Mouse (Mus musculus) MEL (cell line): Measurements from ENCODE around the gene Prss33. TPM values are rescaled to one million over a fixed set of nuclear protein-coding genes. Genes with fewer than 3 reads are reported as not detected.

ENCODE experiments used
- DNase-seq: peaks from one replicate; pipeline ENCODE4 v3.0.0; 2011; ENCODE audit warnings: low read depth, low spot score
- H3K27ac ChIP-seq: 2 replicates; pipeline ENCODE4 v1.5.1; 2012; ENCODE audit warnings: low read depth, mild to moderate bottlenecking, control low read depth, low read length, moderate library complexity; ENCODE audit not compliant: control insufficient read depth
- H3K27me3 ChIP-seq, 2 experiments: fragments of 150-350 bp in 1 of 2; sonication (generic) in 1 of 2; 2 replicates each; pipeline ENCODE4 v1.6.1; 2012; ENCODE audit warnings: low read length in 2 of 2, mild to moderate bottlenecking in 2 of 2, improper control_type of control experiment in 1 of 2, moderate library complexity in 1 of 2; ENCODE audit not compliant: insufficient read depth in 2 of 2, control insufficient read depth in 1 of 2
- H3K36me3 ChIP-seq, 2 experiments: 2 replicates each; pipeline ENCODE4 v1.6.1; 2012 to 2014; ENCODE audit warnings: low read length in 2 of 2, improper control_type of control experiment in 1 of 2, inconsistent platforms in 1 of 2, mild to moderate bottlenecking in 1 of 2; ENCODE audit not compliant: insufficient read depth in 2 of 2, control insufficient read depth in 1 of 2
- H3K4me1 ChIP-seq, 2 experiments: fragments of 150-350 bp in 1 of 2; sonication (generic) in 1 of 2; 2 replicates each; pipeline ENCODE4 v1.6.1; 2012; ENCODE audit warnings: low read length in 2 of 2, improper control_type of control experiment in 1 of 2, mild to moderate bottlenecking in 1 of 2; ENCODE audit not compliant: insufficient read depth in 2 of 2, control insufficient read depth in 1 of 2
- H3K4me3 ChIP-seq, 2 experiments: fragments of 150-350 bp in 1 of 2; sonication (generic) in 1 of 2; 2 replicates each; pipeline ENCODE4 v1.5.1; 2012; ENCODE audit warnings: low read depth in 2 of 2, low read length in 2 of 2, mild to moderate bottlenecking in 2 of 2, moderate library complexity in 2 of 2, control low read depth in 1 of 2, improper control_type of control experiment in 1 of 2; ENCODE audit not compliant: control insufficient read depth in 1 of 2, insufficient read depth in 1 of 2
- H3K79me2 ChIP-seq: 2 replicates; pipeline ENCODE4 v1.6.1; 2012; ENCODE audit warnings: mild to moderate bottlenecking, low read length, moderate library complexity; ENCODE audit not compliant: control insufficient read depth, poor library complexity, insufficient read depth
- H3K9ac ChIP-seq: 2 replicates; pipeline ENCODE4 v1.6.1; 2012; ENCODE audit warnings: low read depth, mild to moderate bottlenecking, control low read depth, low read length, moderate library complexity; ENCODE audit not compliant: control insufficient read depth, poor library complexity, severe bottlenecking
- H3K9me3 ChIP-seq: fragments of 150-350 bp; sonication (generic); replicated peaks from 2 replicates; pipeline ENCODE4 v1.6.1; 2012; ENCODE audit warnings: mild to moderate bottlenecking, low read length, improper control_type of control experiment, moderate library complexity; ENCODE audit not compliant: insufficient read depth
- ELF1 ChIP-seq: IDR thresholded peaks from 2 replicates; pipeline ENCODE4 v1.6.1; 2014; ENCODE audit warnings: low read depth, mild to moderate bottlenecking, inconsistent platforms, low read length, improper control_type of control experiment, moderate library complexity
- GABPA ChIP-seq: IDR thresholded peaks from 2 replicates; pipeline ENCODE4 v1.6.1; 2012; ENCODE audit warnings: low read depth, mild to moderate bottlenecking, inconsistent platforms, low read length, improper control_type of control experiment, moderate library complexity
- GATA1 ChIP-seq: IDR thresholded peaks from 2 replicates; pipeline ENCODE4 v1.6.1; 2011; ENCODE audit warnings: low read depth, low read length, improper control_type of control experiment
- MAX ChIP-seq: IDR thresholded peaks from 2 replicates; pipeline ENCODE4 v1.6.1; 2011; ENCODE audit warnings: low read length, improper control_type of control experiment
- MXI1 ChIP-seq: IDR thresholded peaks from 2 replicates; pipeline ENCODE4 v1.6.1; 2011; ENCODE audit warnings: mild to moderate bottlenecking, low read depth, low read length, improper control_type of control experiment
- POLR2A ChIP-seq, 2 experiments: IDR thresholded peaks; 2 replicates each; pipeline ENCODE4 v1.6.1; 2011 to 2012; ENCODE audit warnings: low read length in 2 of 2, mild to moderate bottlenecking in 2 of 2, control low read depth in 1 of 2, improper control_type of control experiment in 1 of 2, low read depth in 1 of 2, moderate library complexity in 1 of 2; ENCODE audit not compliant: control insufficient read depth in 1 of 2, insufficient read depth in 1 of 2, poor library complexity in 1 of 2
- POLR2AphosphoS2 ChIP-seq: IDR thresholded peaks from 2 replicates; pipeline ENCODE4 v1.6.1; 2011; ENCODE audit warnings: low read length, improper control_type of control experiment
- POLR2AphosphoS5 ChIP-seq: IDR thresholded peaks from 2 replicates; pipeline ENCODE4 v1.6.1; 2012; ENCODE audit warnings: low read depth, borderline replicate concordance, mild to moderate bottlenecking, inconsistent platforms, low read length, moderate library complexity, mixed read lengths
- RAD21 ChIP-seq: IDR thresholded peaks from 2 replicates; pipeline ENCODE4 v1.6.1; 2011; ENCODE audit warnings: mild to moderate bottlenecking, low read depth, low read length, improper control_type of control experiment
- RCOR1 ChIP-seq: IDR thresholded peaks from 2 replicates; pipeline ENCODE4 v1.6.1; 2012; ENCODE audit warnings: low read depth, mild to moderate bottlenecking, inconsistent platforms, low read length, improper control_type of control experiment
- SMC3 ChIP-seq: IDR thresholded peaks from 2 replicates; pipeline ENCODE4 v1.6.1; 2011; ENCODE audit warnings: low read depth, low read length, improper control_type of control experiment
- TBP ChIP-seq: IDR thresholded peaks from 2 replicates; pipeline ENCODE4 v1.8.0; 2011; ENCODE audit warnings: low read depth, low read length, improper control_type of control experiment
- USF1 ChIP-seq: IDR thresholded peaks from 2 replicates; pipeline ENCODE4 v1.6.1; 2014; ENCODE audit warnings: low read depth, mild to moderate bottlenecking, inconsistent platforms, low read length, improper control_type of control experiment, moderate library complexity
- USF2 ChIP-seq, 2 experiments: IDR thresholded peaks; 2 replicates each; pipeline ENCODE4 v1.6.1; 2011 to 2012; ENCODE audit warnings: improper control_type of control experiment in 2 of 2, low read length in 2 of 2, borderline replicate concordance in 1 of 2, inconsistent platforms in 1 of 2, low read depth in 1 of 2, mild to moderate bottlenecking in 1 of 2; ENCODE audit not compliant: insufficient read depth in 1 of 2
- ZMIZ1 ChIP-seq: IDR thresholded peaks from 2 replicates; pipeline ENCODE4 v1.6.1; 2012; ENCODE audit warnings: low read depth, mild to moderate bottlenecking, inconsistent platforms, low read length, improper control_type of control experiment, moderate library complexity
- ZNF384 ChIP-seq: IDR thresholded peaks from 2 replicates; pipeline ENCODE4 v1.6.1; 2012; ENCODE audit warnings: low read depth, mild to moderate bottlenecking, inconsistent platforms, low read length, improper control_type of control experiment
- polyA plus RNA-seq, 2 experiments: library from polyadenylated mRNA; stranded (reverse) in 1 of 2; unstranded in 1 of 2; fragments of >175 nt in 1 of 2; fragments of >200 nt in 1 of 2; gene quantifications; 2 replicates each; pipeline versions ENCODE4 v1.2.1 to v1.2.4; 2012; ENCODE audit warnings: low replicate concordance in 2 of 2, low read depth in 1 of 2; ENCODE audit not compliant: insufficient read length in 2 of 2, insufficient read depth in 1 of 2, missing spikeins in 1 of 2
- total RNA-seq: library from RNA; depleted of rRNA; stranded (reverse); fragments of 300-350 nt; gene quantifications from 2 replicates; pipeline ENCODE4 v1.2.3, GENCODE M21; 2012

Prss33 gene
- total and polyA plus RNA-seq, 3 experiments: 0.08 to 1.0 TPM; not detected in 1

- H3K27me3 ChIP-seq: no peaks in the 10 kb centered on the region
- peaks cover 2 to 32% of the 10 kb centered on the region in 2 experiments; a peak in 2 of 4 replicates for H3K36me3 ChIP-seq
- H3K79me2 ChIP-seq: peaks cover 2% of the 10 kb centered on the region; the same call in 1 of the 2 replicates
- H3K9ac ChIP-seq: no peak overlapping the region
- H3K4me1 ChIP-seq: no peaks in the 10 kb centered on the region
- TF ChIP-seq SMC3 (no peak), POLR2A (IDR thresholded peaks at IDR 0.05; ENCODE audit: control insufficient read depth in 1 of 2, insufficient read depth in 1 of 2, low read depth in 1 of 2, low read length in 2 of 2, poor library complexity in 1 of 2) (peak in 1 of 2 experiments; percentile 28; a peak in 2 of 4 replicates)
- H3K27ac ChIP-seq: no peak overlapping the region
- H3K9me3 ChIP-seq: no peaks in the 10 kb centered on the region
- DNase-seq: no peak
- H3K4me3 ChIP-seq: no peak overlapping the region
Observed at GRCm38 (mm10) chr17:23820731-23821130, 15.1 kb downstream of the Prss33 start.

- Histone ChIP-seq H3K4me3 (no peak overlapping the region), H3K36me3 (peaks cover 0 to 43% of the 10 kb centered on the region in 2 experiments; a peak in 2 of 4 replicates), H3K79me2 (peaks cover 2% of the 10 kb centered on the region; the same call in 1 of the 2 replicates), H3K9ac (no peak overlapping the region), H3K4me1 (no peaks in the 10 kb centered on the region), H3K27ac (no peak overlapping the region), H3K9me3 (no peaks in the 10 kb centered on the region), H3K27me3 (no peaks in the 10 kb centered on the region)
- DNase-seq: no peak
- no peak for TF ChIP-seq USF1
- no peak for TF ChIP-seq MXI1
- no peak for TF ChIP-seq GATA1
- TF ChIP-seq USF2 (IDR thresholded peaks at IDR 0.05; ENCODE audit: borderline replicate concordance in 1 of 2, insufficient read depth in 1 of 2, low read depth in 1 of 2, low read length in 2 of 2): no peak
- no peak for TF ChIP-seq RCOR1
- no peak for TF ChIP-seq MAX
- TF ChIP-seq POLR2AphosphoS5: no peak
- TF ChIP-seq ZMIZ1: no peak
- TF ChIP-seq ELF1: no peak
- no peak for TF ChIP-seq GABPA
- no peak for TF ChIP-seq TBP
- TF ChIP-seq POLR2AphosphoS2: no peak
- no peak for TF ChIP-seq ZNF384
Observed at GRCm38 (mm10) chr17:23819235-23819634, 16.6 kb downstream of the Prss33 start.

- H3K79me2 ChIP-seq: peaks cover 2% of the 10 kb centered on the region; the same call in 1 of the 2 replicates
- TF ChIP-seq GATA1: no peak
- peak; percentile 62; the same call in 1 of the 2 replicates for TF ChIP-seq RCOR1
- TF ChIP-seq RAD21: no peak
- TF ChIP-seq, all 39 proteins: peak for 1
- Histone ChIP-seq H3K9me3 (no peaks in the 10 kb centered on the region), H3K4me3 (no peak overlapping the region), H3K27ac (no peak overlapping the region), H3K27me3 (no peaks in the 10 kb centered on the region), H3K9ac (no peak overlapping the region), H3K4me1 (no peaks in the 10 kb centered on the region), H3K36me3 (peaks cover 0 to 44% of the 10 kb centered on the region in 2 experiments; a peak in 2 of 4 replicates)
- peak; percentile 28 for DNase-seq
Observed at GRCm38 (mm10) chr17:23818579-23818978, 17.3 kb downstream of the Prss33 start.
